Mouse (Mus musculus) lung, postnatal 4 days (tissue): ENCODE data around the gene Glrx.
"Not testable (repeated sequence)": the region's sequence is repeated elsewhere in the genome, so short reads cannot be mapped to it uniquely, and the experiment has no call there.

Experiments used
- DNase-seq, 2 experiments: peaks; one replicate each; pipeline ENCODE4 v3.0.0; 2021

Glrx gene

DNA sequence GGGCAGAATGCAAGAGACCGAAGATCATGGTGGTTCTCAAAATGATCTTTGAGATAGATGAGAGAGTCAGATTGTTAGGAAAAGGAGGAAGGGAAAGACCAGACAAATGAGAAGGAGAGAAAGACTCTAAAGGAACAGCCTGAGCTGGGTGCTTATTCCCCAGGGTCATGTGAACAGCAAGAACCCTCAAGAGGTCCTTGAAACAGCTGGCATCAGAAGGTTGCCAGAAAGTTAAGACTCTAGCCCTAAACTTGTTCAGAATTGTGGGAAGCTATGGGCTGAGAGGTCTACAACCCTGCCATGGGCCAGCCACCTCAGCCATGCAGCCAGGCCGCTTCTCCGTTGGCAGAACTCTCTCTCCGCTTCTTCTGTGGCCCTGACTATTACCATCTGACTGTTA, 1.2 kb upstream of the Glrx start:
- DNase-seq: no peak

DNA sequence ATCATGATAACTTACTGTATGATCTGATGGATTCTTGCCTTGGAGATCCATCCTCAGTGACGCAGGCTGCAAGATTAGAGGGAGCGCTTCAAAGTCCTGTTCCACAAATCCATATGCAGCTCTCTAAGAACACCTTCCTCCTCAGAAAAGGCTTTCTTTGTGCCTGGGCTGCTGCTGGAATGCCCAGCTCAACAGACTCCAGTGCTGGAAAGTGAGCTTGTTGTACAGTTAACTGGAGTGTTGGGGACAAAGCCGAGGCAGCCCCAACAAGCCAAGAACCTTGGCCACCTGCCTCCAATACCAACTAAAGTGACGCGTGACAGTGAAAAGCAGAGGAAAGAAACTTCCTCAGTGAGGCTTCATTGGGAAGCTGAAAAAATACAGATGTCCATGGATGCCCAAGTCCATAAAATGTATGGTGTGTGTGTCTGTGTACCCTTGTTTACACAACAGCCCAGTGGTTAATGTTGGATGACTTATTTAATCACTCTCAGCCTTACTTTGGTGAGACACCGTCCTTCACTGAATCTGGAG, 1.2 kb downstream of the Glrx start:
- no peak for DNase-seq

DNA sequence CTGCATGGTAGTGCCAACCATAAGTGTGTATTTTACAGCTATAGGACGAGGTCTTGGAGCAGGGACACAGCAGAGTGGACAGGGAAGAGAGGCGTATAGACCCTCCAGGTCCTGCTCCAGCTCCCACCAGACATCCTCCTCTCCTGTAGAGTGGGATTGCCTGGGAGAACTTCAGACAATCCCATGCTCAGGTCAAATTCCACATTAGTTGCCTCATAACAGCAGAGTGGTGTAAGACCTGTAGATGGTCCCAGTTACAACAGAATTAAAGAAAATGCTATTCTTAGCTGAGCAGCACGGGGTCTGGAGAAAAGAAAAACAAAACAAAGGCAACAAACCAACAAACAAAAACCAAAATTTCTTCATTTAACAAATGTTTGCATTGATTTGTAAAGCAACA, 2.3 kb downstream of the Glrx start:
- no peak for DNase-seq

DNA sequence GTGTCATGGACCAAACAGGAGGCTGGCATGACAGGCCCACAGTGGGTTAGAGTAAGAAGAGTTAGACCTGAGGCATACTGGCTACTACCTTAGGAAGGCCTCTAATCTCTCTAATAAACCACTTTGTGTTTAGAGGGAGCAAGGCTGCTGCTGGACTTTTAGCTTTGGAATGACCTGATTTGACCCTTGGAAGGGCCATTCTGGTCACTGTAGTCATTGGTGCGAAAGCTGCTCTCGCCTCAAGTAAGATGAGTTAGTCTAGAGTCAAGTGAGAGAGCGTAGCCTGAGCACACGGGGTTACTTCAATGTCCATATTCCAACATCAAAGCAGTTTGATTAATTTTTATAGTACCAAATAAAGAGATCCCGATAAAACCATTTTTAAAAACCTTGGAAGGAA, 3.7 kb downstream of the Glrx start:
- no peak for DNase-seq

DNA sequence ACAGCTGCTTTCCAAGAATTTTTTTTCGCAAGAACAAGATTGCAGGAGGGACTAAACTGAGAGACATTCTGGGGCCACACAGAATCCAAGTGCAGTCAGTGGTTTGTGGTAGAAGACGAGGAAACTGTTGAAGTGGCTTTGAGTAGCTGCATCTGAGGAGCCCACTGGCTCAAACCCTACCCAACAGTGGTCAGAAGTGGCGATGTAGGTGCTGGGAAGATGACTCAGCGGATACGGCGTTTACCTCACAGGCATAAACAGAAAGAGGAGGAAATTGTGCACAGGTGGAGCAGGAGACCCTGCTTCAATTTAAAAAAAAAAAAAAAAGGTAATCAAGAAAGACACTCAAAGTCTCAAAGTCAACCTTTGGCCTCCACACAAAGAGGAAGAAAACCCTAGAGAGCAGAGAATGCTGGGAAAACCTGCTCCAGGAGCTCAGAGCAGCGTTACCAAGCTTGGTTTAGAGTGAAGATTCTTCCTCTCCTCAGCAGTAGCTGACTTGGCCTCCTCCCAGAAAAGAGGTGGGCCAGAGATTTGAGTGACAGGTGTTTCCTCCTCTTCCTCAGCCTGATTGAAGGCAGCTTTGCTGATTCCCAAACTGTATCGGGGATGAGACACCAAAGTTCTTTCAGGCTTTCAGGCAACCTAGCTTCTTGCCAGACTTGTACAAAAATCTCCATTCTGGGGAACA, 4.5 kb downstream of the Glrx start:
- peak in 1 of 2 experiments; percentile 14 for DNase-seq

DNA sequence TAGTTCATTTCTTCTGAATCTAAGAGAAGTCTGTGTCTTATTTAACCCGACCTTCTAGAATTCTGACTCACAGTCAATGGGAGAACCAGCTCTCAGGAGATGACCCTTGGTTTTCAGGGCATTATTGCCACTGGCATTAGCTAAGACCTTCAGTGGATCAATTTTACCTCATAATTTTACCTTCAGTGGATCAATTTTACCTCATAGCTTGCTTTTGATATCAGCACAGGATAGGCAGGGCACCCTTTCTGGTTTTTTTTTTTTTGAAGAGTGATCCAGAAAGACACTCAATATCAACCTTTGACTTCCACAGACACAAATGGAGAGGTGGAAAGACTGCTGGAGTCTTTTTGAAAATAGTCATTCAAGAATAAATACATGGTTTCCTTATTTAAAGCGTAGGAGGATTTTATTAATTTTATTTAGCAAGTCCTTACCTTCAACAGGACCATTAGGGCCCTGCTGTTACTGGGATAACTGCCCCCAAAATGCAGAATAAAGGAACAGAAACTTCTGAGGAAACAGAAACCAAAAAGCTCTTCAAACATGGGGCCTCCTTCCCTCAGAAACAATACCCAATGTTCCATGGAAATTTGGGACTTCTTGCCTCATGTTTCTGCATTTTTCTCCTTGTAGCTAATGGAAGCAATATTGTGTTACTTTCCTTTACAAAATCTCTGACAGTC, 5.3 kb downstream of the Glrx start:
- DNase-seq: no peak

DNA sequence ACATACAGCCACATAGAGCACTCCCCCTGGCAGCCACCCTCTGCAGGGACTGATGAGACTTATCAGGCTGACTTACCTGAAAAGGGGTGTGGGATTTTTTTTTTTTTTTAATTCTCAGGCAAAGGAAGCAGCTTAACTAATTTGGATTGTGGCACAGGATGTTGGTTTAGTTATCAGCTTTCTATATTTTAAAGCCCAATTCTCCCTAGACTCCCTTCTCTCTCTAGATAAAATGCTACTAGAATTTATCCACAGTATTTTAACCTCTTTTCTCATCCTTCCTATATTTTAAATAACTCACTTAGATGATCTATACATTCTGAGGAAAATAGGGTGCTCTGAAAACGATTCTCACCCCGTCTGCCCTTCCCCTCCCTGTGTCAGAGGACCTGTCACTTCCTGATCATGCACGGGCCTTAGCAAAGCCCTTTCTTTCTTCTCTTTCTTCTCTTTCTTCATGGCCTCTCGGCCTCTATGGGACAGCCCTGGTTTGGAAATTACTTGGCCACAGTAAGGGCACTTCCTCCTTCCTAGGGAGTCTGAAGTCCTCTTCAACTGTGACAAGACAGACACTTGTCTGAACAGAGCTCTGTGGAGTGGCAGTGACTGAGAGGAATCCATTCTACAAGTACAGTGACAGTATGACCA, 6.0 kb downstream of the Glrx start:
- DNase-seq: no peak

DNA sequence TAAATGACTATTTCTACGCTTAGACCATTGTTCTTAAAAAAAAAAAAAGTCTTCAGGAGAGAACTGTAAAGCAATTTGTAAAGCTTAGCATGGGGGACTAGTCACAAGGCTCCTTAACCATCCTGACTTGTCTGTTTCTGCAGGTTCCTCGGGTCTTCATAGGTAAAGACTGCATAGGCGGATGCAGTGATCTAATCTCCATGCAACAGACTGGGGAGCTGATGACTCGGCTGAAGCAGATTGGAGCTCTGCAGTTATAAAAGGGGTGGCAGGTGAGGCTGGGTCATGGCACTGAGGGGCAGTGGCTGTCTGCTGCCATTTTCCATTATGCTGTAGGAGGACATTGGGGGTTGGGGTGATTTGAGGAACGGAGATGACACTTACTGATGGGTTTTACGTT, 7.4 kb downstream of the Glrx start:
- no peak for DNase-seq

DNA sequence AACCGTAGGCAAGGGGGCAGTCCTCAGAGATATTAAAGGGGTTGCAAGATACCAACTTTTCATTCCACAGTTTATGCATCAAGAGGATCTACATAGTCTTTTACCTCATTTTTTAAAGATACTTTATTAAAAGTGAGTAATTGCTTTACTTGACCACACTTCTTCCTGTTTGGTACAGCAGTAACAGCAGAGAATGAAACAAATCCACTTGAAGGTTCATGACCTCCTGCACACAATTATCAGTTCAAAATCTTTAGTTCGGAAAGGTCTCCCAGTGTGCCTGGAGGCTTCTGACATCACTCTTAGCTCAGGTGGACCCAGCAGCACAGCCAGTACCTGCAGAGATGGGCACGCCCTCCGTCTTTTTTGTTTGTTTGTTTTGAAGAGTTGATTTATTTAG, 12.4 kb downstream of the Glrx start:
- no peak for DNase-seq

DNA sequence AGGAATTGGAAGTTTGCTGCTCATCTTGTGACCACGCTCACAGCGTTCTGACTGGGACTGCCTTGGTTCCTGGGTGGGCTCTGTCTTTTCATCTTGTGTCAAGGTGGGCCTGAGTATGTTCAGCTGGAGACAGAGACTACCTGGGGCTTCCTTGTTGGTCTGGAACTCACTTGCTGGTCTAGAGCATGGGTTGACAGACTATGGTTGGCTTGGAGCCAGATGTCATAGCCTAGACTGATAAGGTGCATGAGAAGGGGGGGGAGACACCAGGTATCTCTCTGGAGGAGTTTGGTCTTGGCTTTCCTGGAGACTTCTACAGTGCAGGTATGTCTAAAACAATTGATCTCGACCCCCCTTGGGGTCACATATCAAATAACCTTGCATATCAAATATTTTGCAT, 13.4 kb downstream of the Glrx start:
- DNase-seq: no peak

DNA sequence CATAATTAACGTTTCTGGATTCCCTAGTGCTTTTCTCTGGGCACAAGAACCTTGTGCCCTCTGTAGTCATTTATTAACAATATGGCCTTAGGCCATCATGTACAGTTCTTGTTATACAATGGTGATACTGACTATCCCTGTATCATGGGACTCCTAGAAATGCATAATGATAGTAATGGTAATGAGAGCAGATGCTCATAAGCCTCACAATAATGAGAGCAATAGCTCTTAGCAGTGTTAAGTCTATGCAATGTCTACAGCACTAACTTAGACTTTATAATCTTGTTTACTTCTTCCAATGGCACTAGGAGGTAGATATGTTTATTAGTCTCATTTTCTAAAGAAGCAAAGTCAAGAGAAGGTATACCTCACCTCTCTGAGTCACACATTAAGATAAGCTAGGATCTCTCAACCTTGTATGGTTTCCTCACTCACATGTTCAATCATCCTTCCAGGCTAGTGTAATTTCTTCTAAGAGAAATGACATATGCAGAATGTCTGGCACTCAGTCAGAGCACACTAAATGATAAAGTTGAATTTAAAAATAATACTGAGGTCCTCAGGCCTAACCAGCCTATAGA, 19.7 kb downstream of the Glrx start:
- DNase-seq: no peak

DNA sequence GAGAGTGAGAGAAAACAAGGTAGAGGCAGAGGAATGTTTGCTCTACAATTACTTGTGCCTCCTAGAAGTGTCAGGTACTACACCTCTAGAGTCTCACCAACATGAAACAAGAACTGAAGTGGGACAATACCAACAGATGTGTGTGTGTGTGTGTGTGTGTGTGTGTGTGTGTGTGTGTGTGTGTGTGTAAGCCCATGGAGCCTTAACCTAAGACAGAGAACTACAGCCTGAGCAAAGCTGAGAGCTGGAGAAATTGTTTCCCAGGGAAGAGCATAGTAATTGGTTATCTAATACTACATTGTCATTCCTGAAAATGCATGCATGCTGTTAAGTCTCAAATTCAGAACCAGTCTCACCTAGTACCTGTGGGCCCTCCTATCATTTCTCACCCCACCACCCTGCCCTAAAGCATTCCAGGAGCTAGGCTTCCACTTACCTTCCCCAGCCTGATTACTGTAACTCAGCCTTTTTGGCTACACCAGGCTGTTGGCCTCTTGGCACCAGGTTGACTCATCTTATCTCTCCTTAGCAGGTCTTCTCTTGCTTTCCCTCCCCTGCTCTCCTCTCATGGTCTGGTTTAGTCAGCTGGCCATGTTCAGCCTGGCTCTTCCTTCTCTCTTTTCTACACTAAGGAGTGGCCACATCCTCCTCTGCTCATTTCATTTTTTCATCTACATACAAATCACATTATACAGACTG, 26.0 kb downstream of the Glrx start:
- no peak for DNase-seq

DNA sequence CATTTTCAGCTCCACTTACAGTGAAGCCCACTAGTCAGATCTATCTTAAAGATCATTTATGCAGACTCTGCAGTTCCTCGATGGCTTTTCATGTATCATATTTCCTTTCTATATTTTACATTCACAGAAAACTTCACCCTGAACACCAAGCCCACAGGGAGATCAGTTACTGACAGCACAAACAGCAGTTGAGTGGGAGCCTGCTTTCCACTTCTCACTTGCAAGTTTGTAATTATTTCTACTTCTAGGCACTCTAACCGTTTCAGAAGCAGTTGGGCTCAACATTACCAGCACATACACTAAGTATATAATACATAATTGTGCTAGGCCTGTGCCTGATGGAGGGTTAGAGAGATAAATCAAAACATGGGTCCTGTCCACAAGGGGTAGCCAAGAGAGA, 28.2 kb downstream of the Glrx start:
- no peak for DNase-seq

DNA sequence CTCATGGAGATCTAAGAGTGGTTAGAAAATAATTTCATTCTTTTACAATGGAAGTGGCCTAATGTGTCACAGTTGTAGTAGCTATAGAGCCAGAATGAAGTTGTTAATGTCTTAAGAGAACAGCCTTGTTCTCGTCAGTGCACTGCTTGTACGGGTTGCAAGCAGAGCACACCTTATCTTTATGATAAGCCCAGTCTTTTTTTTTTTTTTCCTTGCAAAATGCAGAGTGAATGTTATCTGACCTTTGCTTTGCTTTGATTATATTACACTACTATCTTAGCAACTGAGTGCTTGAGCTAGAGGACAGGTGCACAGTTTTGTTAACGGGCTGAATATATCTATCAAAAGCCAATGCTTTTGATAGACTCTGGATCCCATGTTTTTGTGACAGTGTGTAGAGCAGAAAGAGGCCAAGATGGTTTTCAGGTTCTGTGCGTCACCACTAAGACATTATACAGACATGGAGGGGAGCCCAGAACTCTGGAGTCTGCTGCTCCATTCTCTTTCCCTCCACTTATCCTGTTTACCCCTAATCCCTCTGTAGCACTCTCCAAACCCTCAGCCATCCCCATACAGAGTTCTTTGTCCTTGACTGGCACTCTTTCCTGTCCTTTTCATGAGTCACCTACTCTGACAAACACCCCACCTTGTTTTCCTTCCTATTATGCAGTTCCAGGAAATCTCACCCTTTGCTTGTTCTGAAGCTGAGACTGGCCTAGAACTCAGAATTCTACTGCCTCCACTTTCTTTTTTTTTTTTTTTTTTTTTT, 35.1 kb downstream of the Glrx start:
- no peak for DNase-seq

DNA sequence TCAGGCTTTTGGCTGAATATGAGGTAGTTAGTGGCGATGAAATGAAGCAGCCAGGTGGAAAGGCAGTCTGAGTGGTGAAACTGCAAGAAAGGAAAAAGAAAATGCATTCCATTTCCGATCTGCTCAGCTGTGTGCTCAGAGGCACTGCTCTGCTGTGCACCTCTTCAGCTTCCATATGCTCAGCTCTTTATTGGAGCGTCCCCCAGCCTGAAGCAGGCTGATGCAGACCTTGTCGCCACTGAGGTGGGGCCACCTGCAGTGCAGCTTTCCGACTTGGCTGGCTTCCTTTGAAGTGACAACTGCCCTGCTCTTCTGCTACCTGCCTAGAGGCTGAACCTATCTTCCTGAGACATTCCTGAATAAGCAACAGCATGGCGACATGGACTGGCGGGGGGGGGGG, 36.5 kb downstream of the Glrx start:
- not testable (repeated sequence) for DNase-seq

DNA sequence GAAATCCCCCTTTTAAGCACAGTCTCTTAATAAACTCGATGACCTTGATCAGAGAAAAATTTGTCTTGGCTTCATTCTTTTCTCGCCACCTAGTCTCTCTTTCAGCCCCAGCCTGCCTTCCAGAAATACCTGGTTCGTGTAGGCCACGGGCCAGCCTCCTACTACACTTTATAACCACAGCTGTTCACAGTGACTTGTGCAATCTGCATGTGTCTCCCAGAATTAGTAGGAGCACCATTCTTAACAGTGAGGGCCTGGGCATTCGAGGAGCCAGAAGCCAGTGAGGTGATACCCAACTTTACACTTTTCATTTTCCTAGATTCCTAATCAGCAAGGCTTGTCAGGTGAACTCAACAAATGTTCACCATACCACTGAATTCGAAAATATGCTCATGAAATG, 36.9 kb downstream of the Glrx start:
- DNase-seq: no peak

DNA sequence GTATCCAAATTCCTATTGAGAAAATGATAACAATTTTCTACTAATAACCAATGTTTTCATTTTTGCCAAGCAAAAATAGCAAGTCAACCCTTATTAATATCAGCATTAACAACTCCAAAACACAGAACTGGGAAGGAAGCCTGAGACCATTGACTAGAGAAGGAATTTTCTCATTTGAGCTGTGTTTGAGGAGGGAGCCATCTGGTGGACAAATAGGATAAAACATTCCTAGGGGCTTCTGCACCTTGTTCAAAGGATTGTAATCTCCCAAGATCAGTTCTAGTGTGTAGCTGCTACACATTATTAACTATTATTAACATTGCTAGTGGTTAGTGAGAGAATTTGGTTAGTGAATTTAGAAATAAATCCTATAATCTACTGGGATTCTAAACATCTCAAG, 38.2 kb downstream of the Glrx start:
- DNase-seq: peak in 1 of 2 experiments; percentile 54

DNA sequence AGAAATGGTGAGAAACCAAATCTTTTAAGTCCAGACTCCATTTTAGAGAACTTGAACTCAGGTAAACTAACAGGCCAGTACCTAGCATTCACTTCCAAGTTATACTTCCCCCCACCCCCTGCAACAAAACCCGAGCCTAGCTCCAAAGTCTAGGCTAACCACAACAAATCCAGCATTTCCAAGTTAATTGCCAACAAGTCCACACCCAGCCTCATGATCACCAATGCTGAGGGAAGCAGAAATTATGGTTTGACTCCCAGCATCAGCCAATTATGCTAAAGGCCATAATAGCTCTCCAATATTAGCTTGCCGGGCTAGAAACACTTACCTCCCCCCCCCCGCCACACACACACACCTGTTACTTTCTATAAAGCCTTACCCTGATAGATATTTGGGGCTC, 40.1 kb downstream of the Glrx start:
- DNase-seq: no peak

DNA sequence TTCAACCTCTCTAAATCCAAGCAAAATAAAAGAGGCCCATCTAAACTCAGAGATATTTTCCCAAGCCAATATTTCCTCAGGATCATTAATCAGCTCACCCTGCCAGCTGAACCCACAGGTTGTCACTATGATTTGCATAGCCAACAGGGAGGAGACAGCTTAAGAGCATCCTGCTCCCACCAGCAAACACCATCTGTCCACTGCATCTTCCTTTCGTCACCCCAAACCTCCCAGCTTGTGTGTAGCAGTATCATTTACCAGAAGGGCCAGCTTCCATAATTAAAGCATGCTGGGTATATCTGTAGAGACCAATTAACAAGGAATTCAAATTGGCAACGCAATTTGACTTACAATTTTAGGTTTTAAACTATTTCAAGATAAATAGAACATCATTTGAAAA, 40.8 kb downstream of the Glrx start:
- no peak for DNase-seq

DNA sequence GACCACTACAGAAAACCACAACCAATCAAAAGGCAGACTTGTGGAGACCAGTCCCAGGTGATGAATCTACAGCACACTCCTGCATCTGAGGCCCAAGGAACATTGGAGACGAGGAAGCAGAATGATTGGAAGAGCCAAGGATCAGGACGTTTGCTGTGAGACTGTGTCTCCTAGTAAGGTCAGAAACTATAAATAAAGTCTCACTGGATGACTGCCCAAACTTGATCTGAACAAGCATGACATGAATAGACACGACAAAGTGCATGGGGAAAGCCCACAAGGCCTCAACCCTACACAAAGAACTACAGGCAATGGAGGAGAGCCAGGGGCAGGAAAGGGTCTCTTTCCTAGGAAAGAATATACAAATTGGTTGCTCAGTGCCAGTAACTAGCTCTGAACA, 44.1 kb downstream of the Glrx start:
- DNase-seq: no peak

DNA sequence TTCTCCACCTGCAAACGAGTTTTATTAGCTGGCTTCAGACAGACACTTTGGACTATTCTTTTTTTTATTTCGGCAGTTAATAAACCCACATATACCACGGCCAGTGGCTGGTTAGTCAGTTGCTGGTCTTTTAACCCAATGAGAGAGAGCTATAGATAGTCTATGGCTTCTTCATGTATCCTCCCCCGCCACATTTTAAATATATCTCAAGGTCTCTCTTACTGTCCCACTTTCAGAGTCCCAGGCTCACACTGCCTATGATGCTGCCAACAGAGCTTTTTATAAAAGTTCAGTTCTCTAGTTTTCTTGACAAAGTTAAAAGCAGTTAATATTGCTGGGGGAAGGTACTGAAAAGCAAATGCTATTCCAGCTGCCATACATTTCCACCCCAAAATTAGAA, 52.2 kb downstream of the Glrx start:
- no peak for DNase-seq

DNA sequence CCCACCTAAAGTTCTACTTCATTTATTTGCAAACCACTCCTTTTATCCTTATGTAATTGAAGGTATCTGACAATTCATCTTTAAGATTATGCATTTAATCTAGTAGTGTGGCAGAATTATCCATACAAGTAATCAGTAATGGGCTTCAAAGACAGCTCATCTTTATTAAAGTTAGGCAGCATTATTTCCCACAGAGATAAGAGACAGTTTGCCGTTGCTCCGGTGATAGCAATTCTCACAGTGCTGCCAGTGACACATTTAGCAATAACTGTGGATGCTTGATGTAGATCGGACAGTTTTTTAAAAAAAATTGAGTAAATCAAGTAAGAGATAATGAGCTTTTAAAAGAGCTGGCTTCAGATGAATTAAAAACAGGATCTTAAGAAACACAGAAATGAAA, 52.6 kb downstream of the Glrx start:
- DNase-seq: no peak
